Mouse (Mus musculus) cerebellum, adult (tissue): ENCODE measurements around the gene Katnb1.

Experiments
- ATAC-seq: cut with Nextera tagmentation; 2 replicates; pipeline ENCODE4 v1.9.2; 2017; ENCODE audit warnings: mild to moderate bottlenecking, moderate library complexity, mixed read lengths; ENCODE audit not compliant: insufficient number of reproducible peaks, low FRiP score, low TSS enrichment

Gene Katnb1

DNA sequence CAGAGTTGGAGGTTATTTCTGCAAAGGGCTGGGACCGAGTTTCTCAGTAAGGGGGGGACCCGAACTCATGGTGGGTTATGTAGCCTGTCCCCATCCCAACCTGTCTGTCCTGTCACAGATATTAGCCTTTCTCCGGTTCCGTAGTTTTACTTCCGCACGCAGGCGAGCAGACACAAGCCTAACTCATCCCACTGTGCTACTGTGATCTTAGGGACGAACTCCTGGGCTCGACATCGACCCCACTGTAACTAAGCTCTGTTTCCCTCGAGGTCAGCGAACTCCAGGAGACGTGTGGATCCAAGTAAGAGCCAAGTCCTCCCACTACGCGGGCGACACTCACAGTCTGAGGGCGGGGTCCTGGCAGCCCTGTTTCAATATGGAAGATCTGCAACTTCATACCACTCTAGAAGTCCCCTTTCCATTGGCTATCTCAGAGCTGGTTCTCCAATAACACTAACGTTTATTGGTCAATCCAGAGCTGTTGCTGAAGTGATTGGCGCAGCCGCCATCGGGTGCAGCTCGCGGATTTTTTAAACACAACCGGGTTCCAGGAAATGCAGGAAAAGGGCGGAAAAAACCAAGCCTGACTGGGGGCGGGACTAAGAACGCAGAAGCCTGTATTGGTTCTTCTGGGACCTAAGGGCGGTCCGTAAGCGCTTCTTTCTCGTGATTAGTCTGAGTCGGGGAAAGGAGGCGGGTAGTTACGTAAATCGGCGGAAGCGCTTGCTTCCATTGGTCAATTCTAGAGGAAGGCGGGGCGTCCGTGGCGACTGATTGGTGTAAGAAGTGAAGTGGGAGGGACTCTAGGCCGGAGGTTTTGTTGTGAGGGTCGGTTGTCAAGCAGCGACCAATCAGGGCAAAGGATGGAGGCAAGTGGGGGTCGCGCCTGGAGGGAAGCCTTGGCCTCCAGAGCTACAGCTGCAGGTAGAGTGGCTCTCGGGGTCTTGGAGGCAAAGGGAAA is at the start of gene Katnb1:
TSS of gene Katnb1 (plus strand) at position 806 of the 961 bp plus-strand sequence.
- ATAC-seq: peak; percentile 90

GRCm38 (mm10) chr8:95037106-95037925 is 43.7 kb upstream of the Katnb1 start:
- no peak for ATAC-seq

- no peak for ATAC-seq
These were observed 38.9 kb upstream of the Katnb1 start for GRCm38 (mm10) chr8:95041883-95042784.

DNA sequence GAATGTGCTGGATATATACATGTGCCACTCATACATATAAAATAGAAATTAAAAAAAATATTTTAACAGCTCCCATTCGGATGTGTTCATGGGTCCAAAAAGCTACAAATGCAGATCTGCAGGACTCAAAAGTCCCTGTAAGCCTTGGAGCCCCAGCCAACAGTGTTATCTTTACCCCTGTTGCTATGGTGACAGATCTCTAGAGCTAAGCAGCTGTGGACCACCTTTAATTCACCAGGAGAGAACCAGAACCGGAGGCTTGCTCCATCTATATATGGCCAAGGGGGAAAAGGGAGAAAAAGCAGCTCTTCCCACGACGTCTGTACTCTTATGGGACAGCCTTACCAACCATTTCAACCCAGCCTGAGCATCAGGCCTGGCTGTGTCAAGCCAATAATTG is 36.2 kb upstream of the Katnb1 start:
- ATAC-seq: no peak

DNA sequence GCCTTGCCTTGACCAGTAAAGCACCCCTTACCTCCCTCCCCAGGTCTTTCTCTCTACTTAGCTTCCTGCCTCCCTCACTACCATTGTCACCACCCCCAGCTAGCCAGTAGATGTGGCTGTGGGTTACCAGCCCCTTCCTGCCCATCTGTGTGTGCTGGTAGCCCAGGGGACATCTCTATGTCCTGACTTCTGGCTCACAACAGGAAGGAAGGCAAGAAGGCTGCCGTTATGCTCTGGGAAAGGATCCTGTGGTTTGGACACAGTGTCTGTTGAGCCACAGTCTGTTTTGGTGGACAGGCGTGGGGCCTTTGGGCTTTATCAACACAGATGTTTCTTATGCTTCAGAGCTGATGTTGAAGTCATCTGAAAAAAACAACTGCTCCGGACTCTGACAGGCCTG is 34.0 kb upstream of the Katnb1 start:
- ATAC-seq: no peak

DNA sequence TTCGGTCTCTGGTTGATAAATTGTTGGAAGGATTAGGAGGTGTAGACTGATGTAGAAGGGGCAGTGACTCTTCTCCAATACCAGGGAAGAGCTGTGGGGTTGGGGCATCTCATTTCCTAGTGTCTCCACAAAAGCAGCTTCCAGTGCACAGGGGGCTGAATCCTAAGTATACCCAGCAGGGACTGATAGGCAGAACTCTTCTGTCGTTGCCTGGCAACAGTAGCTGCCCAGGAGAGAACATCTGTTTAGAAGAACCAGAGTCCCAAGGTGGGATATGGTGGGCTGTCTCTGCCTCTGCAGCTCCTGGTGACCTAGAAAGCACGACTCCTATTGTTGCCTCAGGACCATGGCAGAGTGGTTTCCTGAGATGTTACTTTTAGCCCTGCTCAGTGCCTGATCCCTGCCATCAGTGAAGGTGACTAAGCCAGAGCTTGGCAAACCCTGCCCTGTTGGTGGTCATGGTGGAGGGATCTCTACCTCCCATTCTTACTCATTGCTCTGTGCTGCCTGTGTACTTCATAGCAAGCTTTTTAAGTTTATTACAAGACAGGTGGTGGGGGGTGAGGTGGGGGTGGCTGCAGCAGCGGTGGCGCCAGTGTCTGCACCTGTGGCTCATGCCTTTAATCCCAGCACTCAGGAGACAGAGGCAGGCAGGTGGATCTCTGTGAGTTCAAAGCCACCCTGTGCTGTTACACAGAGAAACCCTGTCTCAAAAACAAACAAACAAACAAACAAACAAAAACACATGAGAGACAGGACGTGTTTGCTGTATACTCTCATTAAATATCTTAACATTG is 32.9 kb upstream of the Katnb1 start:
- ATAC-seq: no peak

GRCm38 (mm10) chr8:95049636-95050035 is 31.4 kb upstream of the Katnb1 start:
- no peak for ATAC-seq

DNA sequence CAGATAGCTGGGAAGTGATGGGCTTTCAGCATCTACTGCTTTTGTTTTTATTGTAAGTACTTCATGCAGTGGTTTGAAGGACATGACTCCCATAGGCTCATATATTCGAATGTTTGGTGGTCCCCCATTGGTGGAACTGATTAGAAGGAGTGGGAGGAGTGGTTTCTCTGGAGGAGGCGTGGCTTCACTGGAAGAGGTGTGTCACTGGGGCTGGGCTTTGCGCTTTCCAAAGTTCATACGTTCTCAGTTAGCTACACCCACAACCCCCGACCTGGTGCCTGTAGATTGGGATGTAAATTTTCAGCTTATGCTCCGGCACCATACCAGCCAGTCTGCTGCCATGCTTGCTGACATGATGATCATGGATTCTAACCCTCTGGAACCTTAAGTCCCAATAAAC is 26.5 kb upstream of the Katnb1 start:
- ATAC-seq: no peak

DNA sequence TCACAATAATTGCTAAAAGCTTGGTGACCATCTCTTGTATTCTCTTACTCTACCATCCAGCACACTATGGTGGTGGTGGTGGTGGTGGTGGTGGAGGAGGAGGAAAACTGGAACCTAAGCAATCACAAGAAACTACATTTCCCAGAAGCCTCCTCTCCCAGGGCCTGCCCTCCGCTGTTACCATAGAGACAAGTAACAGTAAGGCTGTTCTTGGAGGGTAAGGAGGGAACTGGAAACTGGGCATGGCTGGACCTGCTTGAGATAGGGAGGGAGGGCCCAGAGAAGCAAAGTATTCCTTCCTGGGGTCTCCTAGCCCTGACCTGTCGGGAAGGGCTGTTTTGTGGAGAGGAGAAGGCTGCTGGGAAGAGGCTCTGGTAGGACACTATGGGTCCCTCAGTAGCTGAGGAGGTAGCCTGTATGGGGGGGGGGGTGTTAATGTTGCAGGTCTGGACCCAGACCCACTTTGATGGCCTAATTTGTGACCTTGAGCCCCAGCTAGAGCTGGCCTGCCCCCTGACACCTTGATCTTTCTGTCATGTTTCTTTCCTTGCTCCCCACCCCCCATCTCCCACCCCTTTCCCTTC is 26.0 kb upstream of the Katnb1 start, which contains the start of gene Drc7:
TSS of gene Drc7 (plus strand) at position 177 of the 584 bp plus-strand sequence.
- 0 out of 2 replicates have a peak, but pooled peaks have one; percentile 26 for ATAC-seq

DNA sequence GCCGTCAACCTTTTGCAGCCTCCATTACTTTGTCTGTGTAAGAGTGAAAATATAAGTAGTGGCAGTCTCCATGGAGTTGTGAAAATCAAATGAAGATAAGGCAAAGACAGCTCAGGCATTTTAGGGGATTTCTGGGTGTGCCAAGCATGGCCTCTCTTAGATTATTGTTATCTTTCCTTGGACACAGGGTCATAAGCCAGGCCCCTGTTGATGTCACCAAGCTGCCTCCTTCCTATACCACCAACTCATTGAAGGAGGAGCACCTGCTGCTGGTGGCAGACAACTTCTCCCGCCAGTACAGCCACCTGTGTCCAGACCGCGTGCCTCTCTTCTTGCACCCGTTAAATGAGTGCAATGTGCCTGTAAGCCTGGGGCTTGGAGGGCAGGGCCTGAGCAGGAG is 24.6 kb upstream of the Katnb1 start:
- ATAC-seq: no peak

- no peak for ATAC-seq
These were observed 22.3 kb upstream of the Katnb1 start for GRCm38 (mm10) chr8:95058661-95059060.

DNA sequence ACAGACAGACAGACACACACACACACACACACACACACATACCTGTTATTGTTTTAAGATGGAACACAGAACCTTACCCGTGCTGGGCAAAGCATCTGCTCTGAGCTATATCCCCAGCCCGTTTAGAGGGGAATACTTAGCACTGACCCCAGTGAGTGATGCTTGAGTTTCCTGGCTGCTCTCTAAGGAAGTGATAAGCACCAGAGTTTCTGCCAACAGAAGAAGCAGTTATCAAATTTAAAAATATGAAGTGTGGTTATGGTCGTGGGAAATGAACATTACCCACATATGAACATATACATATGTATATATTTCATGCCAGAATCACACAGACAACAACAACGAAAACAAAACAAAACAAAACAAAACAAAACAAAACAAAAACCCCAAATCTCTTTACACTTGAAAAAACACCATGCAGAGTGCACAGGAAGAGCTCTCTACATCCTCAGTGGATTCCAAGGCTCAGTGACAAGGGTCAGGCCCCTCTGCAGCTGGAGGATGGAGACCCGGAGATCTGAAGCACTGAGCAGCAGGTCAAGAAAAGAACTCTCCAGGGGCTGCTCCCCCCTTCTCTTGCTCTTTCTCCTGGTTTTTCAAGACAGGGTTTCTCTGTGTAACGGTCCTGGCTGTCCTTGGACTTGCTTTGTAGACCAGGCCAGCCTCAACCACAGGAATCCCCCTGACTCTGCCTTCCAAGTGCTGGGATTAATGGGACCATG is 21.0 kb upstream of the Katnb1 start:
- no peak for ATAC-seq

DNA sequence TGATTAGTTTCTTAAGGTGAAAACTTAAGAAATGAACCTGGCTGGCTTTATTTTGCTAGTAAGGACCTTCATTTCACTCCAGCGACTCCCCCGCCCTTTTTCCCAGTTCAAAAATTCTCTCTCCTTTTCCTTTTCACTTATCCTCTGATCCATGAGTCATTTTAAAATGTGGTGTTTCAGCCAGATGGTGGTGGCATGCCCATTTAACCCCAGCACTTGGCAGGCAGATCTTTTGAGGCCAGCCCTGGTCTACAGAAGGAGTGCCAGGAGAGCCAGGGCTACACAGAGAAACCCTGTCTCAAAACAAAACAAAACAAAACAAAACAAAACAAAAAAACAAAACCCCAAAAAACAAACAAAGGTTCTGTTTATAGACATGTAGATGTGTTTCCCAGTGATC is 16.5 kb upstream of the Katnb1 start:
- ATAC-seq: peak; percentile 88

GRCm38 (mm10) chr8:95067582-95067981 is 13.4 kb upstream of the Katnb1 start:
- no peak for ATAC-seq

DNA sequence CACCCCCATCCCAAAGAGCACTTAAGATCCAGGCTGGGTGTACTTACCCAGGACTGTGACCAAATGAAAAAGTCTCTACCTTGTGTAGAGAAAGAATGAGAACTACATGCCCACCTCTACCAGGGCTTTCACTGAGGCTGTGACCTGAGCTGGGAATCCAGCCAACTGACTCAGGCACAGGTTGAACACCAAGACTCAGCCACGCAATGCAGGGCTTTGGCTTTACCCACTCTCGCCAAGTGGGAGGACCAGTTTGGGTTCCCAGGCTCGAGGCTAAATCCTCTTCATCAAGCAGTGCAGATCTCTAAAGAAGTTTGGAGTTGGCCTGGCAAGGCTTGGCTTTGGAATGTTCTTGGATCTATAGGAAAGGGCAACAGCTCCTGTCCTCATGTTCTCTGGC is 5.5 kb upstream of the Katnb1 start:
- no peak for ATAC-seq

GRCm38 (mm10) chr8:95076151-95076550 is 4.8 kb upstream of the Katnb1 start:
- peak; percentile 3; the same call in 1 of the 2 replicates for ATAC-seq

- no peak for ATAC-seq
These were observed 2.9 kb upstream of the Katnb1 start for GRCm38 (mm10) chr8:95078055-95078454.

- no peak for ATAC-seq
These were observed 1.7 kb upstream of the Katnb1 start for GRCm38 (mm10) chr8:95079305-95079704.
